ENCODE assay signal across 16 mouse cellular contexts in genomic region chr17:47601389-47601755, GRCm38 (mm10). TPM values are rescaled to one million over a fixed set of nuclear protein-coding genes. Genes with fewer than 3 reads are reported as not detected.
DNase-seq lines count a peak whose midpoint lies in the region; ATAC-seq and TF ChIP-seq lines count a peak whose summit lies in the region.
"Had no signal": no experiment of that assay in that cellular context is flagged by ENCODE, and none has a peak within 500 bp of the region (broad histone marks: within the 10 kb centered on the region; RNA-seq: fewer than 3 reads in every experiment).

No protein-coding gene starts in this region.

- ATAC-seq in limb, embryonic 15.5 days (ENCODE audit: insufficient number of reproducible peaks, low FRiP score, low TSS enrichment, low read depth), result no peak
- ATAC-seq in embryonic facial prominence, embryonic 13.5 days (ENCODE audit: insufficient number of reproducible peaks, insufficient read depth, low FRiP score, low TSS enrichment, low read depth), result no peak
- ATAC-seq: forebrain, embryonic 16.5 days had no signal

- H3K4me3 ChIP-seq in gastrocnemius, adult 2 months, result no peak overlapping the region
- no peak overlapping the region for H3K4me3 ChIP-seq in limb, embryonic 15.5 days
- H3K4me3 ChIP-seq in limb, embryonic 10.5 days, result no peak overlapping the region
- H3K4me3 ChIP-seq in embryonic facial prominence, embryonic 13.5 days, result no peak overlapping the region
- H3K4me3 ChIP-seq: erythroblast, embryonic 14.5 days; hindbrain, embryonic 15.5 days; megakaryocyte, embryonic 14.5 days; neural tube, embryonic 12.5 days had no signal

- no peak for DNase-seq in gastrocnemius, adult 2 months
- DNase-seq in gastrocnemius, postnatal 25 days, result no peak
- no peak for DNase-seq in limb, embryonic 10.5 days (ENCODE audit: low spot score)
- DNase-seq in thymus, postnatal 10 days (ENCODE audit: low spot score in 2 of 2), result peak; percentile 37
- no peak for DNase-seq in left cerebral cortex, adult 9 months (ENCODE audit: low spot score in 2 of 2)
- no peak for DNase-seq in left cerebral cortex, postnatal 14 days (ENCODE audit: low spot score in 2 of 2)
- DNase-seq: adrenal gland, postnatal 14 days; cerebellum, adult 9-11 months; kidney, adult 2 months had no signal

- no peaks in the 10 kb centered on the region for H3K27me3 ChIP-seq in limb, embryonic 15.5 days
- no peaks in the 10 kb centered on the region for H3K27me3 ChIP-seq in limb, embryonic 10.5 days (ENCODE audit: low read depth, poor library complexity, severe bottlenecking)
- no peaks in the 10 kb centered on the region for H3K27me3 ChIP-seq in embryonic facial prominence, embryonic 13.5 days
- H3K27me3 ChIP-seq: hindbrain, embryonic 15.5 days; megakaryocyte, embryonic 14.5 days; neural tube, embryonic 12.5 days had no signal

- no peak overlapping the region for H3K9ac ChIP-seq in limb, embryonic 15.5 days
- no peak overlapping the region for H3K9ac ChIP-seq in embryonic facial prominence, embryonic 13.5 days
- H3K9ac ChIP-seq: hindbrain, embryonic 15.5 days; neural tube, embryonic 12.5 days had no signal

- WGBS in limb, embryonic 15.5 days, result 89% methylated on average over 10 of the region's 10 CpGs
- 94% methylated on average over 10 of the region's 10 CpGs for WGBS in limb, embryonic 10.5 days
- WGBS in embryonic facial prominence, embryonic 13.5 days, result 94% methylated on average over 10 of the region's 10 CpGs

- intact Hi-C loops in gastrocnemius, adult 2 months (cut with DNase I), result no loop called here
- intact Hi-C loops in left cerebral cortex, postnatal 14 days (cut with DNase I), result no loop called here

- peak overlapping the region; percentile 88; the same call in 1 of the 2 replicates for H3K27ac ChIP-seq in gastrocnemius, adult 2 months
- H3K27ac ChIP-seq in limb, embryonic 15.5 days, result 0 out of 2 replicates have a peak overlapping the region, but pooled peaks have one; percentile 69
- H3K27ac ChIP-seq in limb, embryonic 10.5 days, result no peak overlapping the region
- peak overlapping the region; percentile 34; the same call in 1 of the 2 replicates for H3K27ac ChIP-seq in embryonic facial prominence, embryonic 13.5 days
- H3K27ac ChIP-seq: hindbrain, embryonic 15.5 days; neural tube, embryonic 12.5 days had no signal

- H3K4me1 ChIP-seq in limb, embryonic 15.5 days, result peaks cover 24% of the 10 kb centered on the region
- H3K4me1 ChIP-seq in limb, embryonic 10.5 days, result peaks cover 16% of the 10 kb centered on the region
- H3K4me1 ChIP-seq in embryonic facial prominence, embryonic 13.5 days, result peaks cover 32% of the 10 kb centered on the region

- H3K36me3 ChIP-seq in limb, embryonic 15.5 days, result peaks cover 91% of the 10 kb centered on the region
- H3K36me3 ChIP-seq in limb, embryonic 10.5 days, result peaks cover 97% of the 10 kb centered on the region
- peaks cover 88% of the 10 kb centered on the region for H3K36me3 ChIP-seq in embryonic facial prominence, embryonic 13.5 days

- TF ChIP-seq CTCF in gastrocnemius, adult 2 months (IDR thresholded peaks at IDR 0.05), result no peak

- no peak overlapping the region for H3K4me2 ChIP-seq in limb, embryonic 15.5 days
- no peak overlapping the region for H3K4me2 ChIP-seq in embryonic facial prominence, embryonic 13.5 days
- H3K4me2 ChIP-seq: hindbrain, embryonic 15.5 days; neural tube, embryonic 12.5 days had no signal

- no peaks in the 10 kb centered on the region for H3K9me3 ChIP-seq in limb, embryonic 15.5 days
- no peaks in the 10 kb centered on the region for H3K9me3 ChIP-seq in limb, embryonic 10.5 days (replicated peaks)
- no peaks in the 10 kb centered on the region for H3K9me3 ChIP-seq in embryonic facial prominence, embryonic 13.5 days
- H3K9me3 ChIP-seq: hindbrain, embryonic 15.5 days; megakaryocyte, embryonic 14.5 days; neural tube, embryonic 12.5 days had no signal

RNA-seq across cellular contexts. Expression of gene Bysl, which starts 9.9 kb away (rescaled TPM):
- 10 to 100 TPM; 14.2 to 16.0 TPM for total RNA-seq in gastrocnemius, adult 2 months (2021)
- 10 to 100 TPM; 12.1 to 13.8 TPM for total RNA-seq in gastrocnemius, postnatal 25 days (2021)
- polyA plus RNA-seq in limb, embryonic 15.5 days (2015; fragmentation: Nextera tagmentation; extraction: Ambion mirVana), result 24.1 and 26.3 TPM in 2 replicates
- 41.3 and 48.3 TPM in 2 replicates for polyA plus RNA-seq in limb, embryonic 10.5 days (2016; fragmentation: Nextera tagmentation; extraction: Ambion mirVana)
- polyA plus RNA-seq in embryonic facial prominence, embryonic 13.5 days (2015; fragmentation: Nextera tagmentation; extraction: Ambion mirVana), result 23.0 and 26.6 TPM in 2 replicates
- total RNA-seq in left cerebral cortex, postnatal 14 days (2021), result 10 to 100 TPM; 21.0 to 21.1 TPM

RNA-seq across cellular contexts. Expression of gene Med20, which starts 10.0 kb away (rescaled TPM):
- total RNA-seq in gastrocnemius, adult 2 months (2021), result 10 to 100 TPM; 17.9 to 18.3 TPM
- total RNA-seq in gastrocnemius, postnatal 25 days (2021), result 10 to 100 TPM; 16.0 to 16.2 TPM
- 48.9 and 53.2 TPM in 2 replicates for polyA plus RNA-seq in limb, embryonic 15.5 days (2015; fragmentation: Nextera tagmentation; extraction: Ambion mirVana)
- 51.6 and 53.4 TPM in 2 replicates for polyA plus RNA-seq in limb, embryonic 10.5 days (2016; fragmentation: Nextera tagmentation; extraction: Ambion mirVana)
- 52.9 and 60.1 TPM in 2 replicates for polyA plus RNA-seq in embryonic facial prominence, embryonic 13.5 days (2015; fragmentation: Nextera tagmentation; extraction: Ambion mirVana)
- 10 to 100 TPM; 20.8 to 28.9 TPM for total RNA-seq in left cerebral cortex, postnatal 14 days (2021)

RNA-seq across cellular contexts. Expression of gene Gm20517, which starts 10.0 kb away (rescaled TPM):
- 1 to 10 TPM in 1 of 2 experiments, under 1 TPM in 1; 0.82 to 2.4 TPM for total RNA-seq in gastrocnemius, adult 2 months (2021)
- 1 to 10 TPM; 2.3 to 2.5 TPM for total RNA-seq in gastrocnemius, postnatal 25 days (2021)
- 0.99 and 2.4 TPM in 2 replicates for polyA plus RNA-seq in limb, embryonic 15.5 days (2015; fragmentation: Nextera tagmentation; extraction: Ambion mirVana)
- 0.81 and 2.1 TPM in 2 replicates for polyA plus RNA-seq in limb, embryonic 10.5 days (2016; fragmentation: Nextera tagmentation; extraction: Ambion mirVana)
- 0.96 and 2.4 TPM in 2 replicates for polyA plus RNA-seq in embryonic facial prominence, embryonic 13.5 days (2015; fragmentation: Nextera tagmentation; extraction: Ambion mirVana)
- 1 to 10 TPM; 5.8 to 7.4 TPM for total RNA-seq in left cerebral cortex, postnatal 14 days (2021)

RNA-seq across cellular contexts. Expression of gene Usp49, which starts 29.1 kb away (rescaled TPM):
- 1 to 10 TPM; 3.1 to 4.5 TPM for total RNA-seq in gastrocnemius, adult 2 months (2021)
- total RNA-seq in gastrocnemius, postnatal 25 days (2021), result 1 to 10 TPM; 2.2 to 2.8 TPM
- polyA plus RNA-seq in limb, embryonic 15.5 days (2015; fragmentation: Nextera tagmentation; extraction: Ambion mirVana), result 3.0 and 4.0 TPM in 2 replicates
- 5.5 and 6.8 TPM in 2 replicates for polyA plus RNA-seq in limb, embryonic 10.5 days (2016; fragmentation: Nextera tagmentation; extraction: Ambion mirVana)
- 6.2 and 6.4 TPM in 2 replicates for polyA plus RNA-seq in embryonic facial prominence, embryonic 13.5 days (2015; fragmentation: Nextera tagmentation; extraction: Ambion mirVana)
- total RNA-seq in left cerebral cortex, postnatal 14 days (2021), result 10 to 100 TPM in 1 of 2 experiments, 1 to 10 TPM in 1; 9.0 to 10.4 TPM

Comparison
In these comparisons a context has a peak if more than half of its experiments do, and no peak if none do; other contexts are left out.
1. DNase-seq: peak in thymus, postnatal 10 days (2 of 2); none in gastrocnemius, adult 2 months (single experiment), gastrocnemius, postnatal 25 days (single experiment), limb, embryonic 10.5 days (single experiment), left cerebral cortex, adult 9 months (0 of 2) and left cerebral cortex, postnatal 14 days (0 of 2).